Mouse (Mus musculus) c-Kit-positive CD71-positive TER-119-negative erythroid progenitor cells, embryonic 14.5 days (primary cell): Measurements from ENCODE around the gene Trib2.

Experiments used
- DNase-seq: peaks from one replicate; pipeline ENCODE4 v3.0.0-alpha.2; 2013; ENCODE audit warnings: low read depth

The Trib2 gene

DNA sequence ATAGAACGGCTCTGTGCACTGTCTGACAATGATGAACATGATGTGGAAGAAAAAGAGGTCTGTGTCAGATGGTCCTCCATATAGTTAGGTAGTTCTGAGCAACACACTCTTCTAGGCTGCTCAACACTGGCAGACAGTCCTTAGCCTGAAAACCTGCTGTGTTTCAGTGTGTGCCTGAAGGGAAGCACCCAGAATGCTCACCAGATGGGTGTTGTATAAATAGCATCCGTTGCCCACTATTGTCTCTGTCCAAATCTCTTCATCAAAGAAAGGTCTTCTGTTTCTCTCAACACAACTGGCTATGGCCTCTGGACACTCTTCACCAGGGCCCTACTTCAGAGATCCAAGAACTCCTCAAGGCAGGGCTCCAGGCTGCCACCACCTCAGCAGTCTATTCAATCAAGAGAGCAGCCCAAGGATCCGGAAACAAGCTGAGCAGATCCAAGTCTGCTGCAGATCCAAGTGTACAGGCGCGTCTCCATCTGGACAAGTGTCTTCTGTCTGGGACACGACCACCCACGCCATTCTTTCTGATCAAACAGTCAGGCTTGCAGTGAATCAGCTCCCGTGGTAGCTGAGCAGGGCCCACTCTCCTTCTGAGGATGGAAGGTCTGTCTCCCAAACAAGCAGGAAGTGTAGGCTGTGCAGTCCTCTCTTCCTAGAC lies 55.1 kb downstream of the Trib2 start:
- DNase-seq, result no peak

DNA sequence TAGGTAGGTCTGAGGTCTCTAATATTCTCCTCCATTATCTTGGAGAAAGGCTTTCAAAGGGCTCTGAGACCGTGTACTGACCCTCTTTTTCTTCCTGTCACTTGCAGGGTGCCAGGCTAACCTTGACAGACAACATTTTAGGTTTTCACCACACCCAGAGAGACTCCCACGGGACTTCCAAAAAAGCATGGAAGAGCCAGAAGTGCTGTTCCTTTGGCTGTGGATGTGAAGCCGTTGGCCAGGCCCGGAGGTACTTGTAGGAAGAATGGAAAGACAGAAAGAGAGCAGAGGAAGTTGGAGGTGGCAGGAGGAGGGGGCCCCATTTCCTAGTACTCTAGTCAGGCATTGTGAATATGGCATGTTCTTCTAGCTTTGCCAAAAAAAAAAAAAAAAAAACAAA lies 56.0 kb downstream of the Trib2 start:
- no peak for DNase-seq

DNA sequence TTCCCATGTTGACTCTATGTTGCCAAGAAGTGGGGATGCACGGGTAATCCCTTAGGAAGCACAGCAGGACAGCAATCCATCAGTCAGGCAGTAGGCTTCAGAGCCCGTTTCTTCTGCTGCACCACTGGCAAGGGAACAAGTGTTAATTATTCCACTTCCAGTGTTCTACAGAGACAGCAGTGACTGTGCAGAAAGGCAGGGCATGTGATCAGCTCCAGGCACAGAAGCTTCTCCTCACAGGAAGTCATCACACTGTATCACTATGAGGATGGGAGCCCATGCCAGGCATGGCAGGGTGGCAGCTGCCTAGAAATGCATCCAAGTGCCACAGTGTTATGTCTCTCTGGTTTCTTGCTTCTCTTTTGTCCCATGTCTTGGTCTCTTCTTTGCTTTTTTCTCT lies 57.9 kb downstream of the Trib2 start:
- no peak for DNase-seq

DNA sequence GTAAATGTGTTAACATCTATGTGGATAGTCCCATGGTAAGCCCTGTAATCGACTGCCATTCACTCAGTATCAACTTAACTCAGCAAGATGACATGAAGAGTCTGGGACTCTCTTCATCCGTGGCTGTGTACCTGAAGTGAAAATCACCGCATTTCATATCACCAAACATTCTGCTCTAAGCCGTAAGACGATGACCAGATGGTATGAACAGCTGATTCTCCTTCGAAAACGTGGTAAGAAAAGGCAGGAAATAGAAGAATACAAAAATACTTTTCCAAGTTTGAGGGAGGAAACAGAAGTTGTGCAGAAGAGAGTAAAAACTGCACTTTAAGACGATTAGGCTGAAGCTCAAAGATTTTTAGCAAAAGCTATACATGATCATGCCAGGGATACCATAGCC lies 59.4 kb downstream of the Trib2 start:
- DNase-seq, result no peak

DNA sequence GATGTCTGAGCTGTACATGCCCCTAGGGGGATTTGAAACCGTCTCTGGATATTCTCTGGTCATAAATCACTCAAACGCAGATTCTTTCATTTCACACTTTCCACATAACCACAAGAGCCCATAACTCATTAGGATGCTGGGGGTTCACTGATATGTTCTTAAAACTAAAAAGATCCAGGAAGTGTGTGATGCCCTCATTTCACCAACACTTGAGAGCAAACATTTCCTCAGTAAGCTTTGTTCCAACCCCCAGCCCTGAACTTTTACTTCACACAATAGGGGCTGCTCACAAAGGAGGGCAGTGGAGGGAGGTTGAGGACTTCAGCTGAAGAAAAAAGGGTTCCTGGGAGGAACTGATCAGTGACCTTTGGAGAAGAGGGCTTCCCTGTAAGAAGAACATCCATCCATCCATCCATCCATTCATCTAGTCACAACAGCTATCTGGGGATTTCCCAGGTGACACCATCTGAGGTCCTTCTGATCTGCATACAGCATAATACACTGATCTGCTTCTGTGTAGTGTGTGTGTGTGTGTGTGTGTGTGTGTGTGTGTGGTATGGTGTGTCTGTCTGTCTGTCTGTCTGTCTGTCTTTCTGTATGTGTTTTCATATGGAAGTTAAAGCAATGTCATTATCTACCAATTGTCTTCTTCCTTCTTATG lies 61.6 kb downstream of the Trib2 start:
- no peak for DNase-seq

DNA sequence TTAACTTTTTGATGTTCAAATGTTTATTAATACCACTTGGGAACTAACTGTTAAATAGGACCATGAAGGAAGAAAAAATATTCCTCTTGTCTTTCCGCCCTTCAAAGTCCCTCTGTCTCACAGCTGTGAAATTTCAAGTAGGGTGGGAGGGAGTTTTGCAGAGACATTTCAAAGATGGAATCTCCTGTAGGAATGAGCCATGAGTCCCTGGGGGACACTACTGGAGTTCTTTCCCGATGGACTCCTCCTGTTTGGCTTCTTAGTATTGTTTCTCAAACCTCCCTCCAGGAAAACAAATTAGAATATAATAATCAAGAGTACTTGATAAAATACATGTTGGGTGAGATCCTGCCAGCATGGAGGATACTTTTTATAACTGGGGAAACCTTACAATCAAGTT lies 62.1 kb downstream of the Trib2 start:
- DNase-seq, result no peak

DNA sequence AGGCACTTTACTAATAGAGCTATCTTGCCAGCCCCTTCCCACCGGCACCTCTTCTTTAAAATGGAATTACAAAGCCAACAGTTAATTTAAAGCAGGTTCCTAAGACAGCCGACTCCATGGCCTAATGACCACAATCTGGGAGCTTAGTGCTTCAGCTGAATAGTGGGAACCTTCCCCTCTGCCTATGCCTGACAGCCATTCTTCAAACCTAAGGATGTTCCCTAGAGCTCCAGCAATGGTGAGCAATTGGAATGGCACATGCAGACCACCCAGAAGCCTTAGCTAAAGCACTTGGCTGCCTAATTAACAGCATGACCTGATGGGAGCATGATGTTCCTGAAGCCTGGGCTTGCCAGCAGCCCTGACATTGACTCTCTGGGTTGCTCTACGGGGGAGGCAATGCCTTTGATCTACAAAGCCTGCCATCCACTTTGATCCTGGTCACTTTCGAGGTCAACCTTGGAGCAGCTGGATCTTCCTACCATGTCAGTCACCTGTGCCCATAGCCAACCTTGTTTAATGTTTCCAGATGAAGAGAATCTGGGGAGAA lies 67.0 kb downstream of the Trib2 start:
- no peak for DNase-seq

DNA sequence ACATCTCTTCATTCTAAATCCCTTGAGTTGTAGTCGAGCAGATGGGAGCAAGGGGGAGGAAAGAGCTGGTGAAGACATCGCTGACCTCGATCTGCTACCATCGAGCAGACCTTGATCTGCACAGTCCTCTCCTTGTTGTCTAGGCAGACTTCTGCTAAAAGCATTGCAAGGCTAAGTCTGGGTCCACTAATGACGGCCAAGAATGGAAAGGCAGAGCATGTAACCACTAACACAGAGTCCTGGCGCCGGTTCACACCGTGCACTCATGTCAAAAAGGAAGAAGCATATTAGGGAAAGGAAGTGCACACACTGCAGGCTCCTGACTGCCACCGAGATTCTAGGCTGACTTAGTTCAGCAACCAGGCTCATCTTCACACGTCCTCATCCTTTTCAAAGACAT lies 71.0 kb downstream of the Trib2 start:
- no peak for DNase-seq
